Mouse (Mus musculus) limb, embryonic 14.5 days (tissue): Measurements from ENCODE around the gene Ank3. TPM values are rescaled to one million over a fixed set of nuclear protein-coding genes. Genes with fewer than 3 reads are reported as not detected.
A peak's percentile ranks its signal among the peaks of the same experiment; 100 is the strongest.

Experiments used
- ATAC-seq: fragments of 200-750 bp; cut with Nextera tagmentation; 2 replicates; pipeline ENCODE4 v1.8.0; 2017; ENCODE audit warnings: low read depth, moderate number of reproducible peaks, moderate TSS enrichment; ENCODE audit not compliant: low FRiP score
- DNase-seq: peaks from one replicate; pipeline ENCODE4 v3.0.0-alpha.2; 2015; ENCODE audit warnings: low spot score
- H3K27ac ChIP-seq: fragments of 300-500 bp; sonication (generic); replicated peaks from 2 replicates; pipeline ENCODE4 v1.5.1; 2014; ENCODE audit warnings: low read depth, mild to moderate bottlenecking, low read length, moderate library complexity, mixed read lengths
- H3K27me3 ChIP-seq: fragments of 300-500 bp; sonication (generic); 2 replicates; pipeline ENCODE4 v1.6.1; 2014; ENCODE audit warnings: low read length, mixed read lengths; ENCODE audit not compliant: control insufficient read depth, insufficient read depth
- H3K36me3 ChIP-seq: fragments of 300-500 bp; sonication (generic); 2 replicates; pipeline ENCODE4 v1.6.1; 2014; ENCODE audit warnings: mild to moderate bottlenecking, low read length, moderate library complexity, mixed read lengths; ENCODE audit not compliant: control insufficient read depth, insufficient read depth
- H3K4me1 ChIP-seq: fragments of 300-500 bp; sonication (generic); 2 replicates; pipeline ENCODE4 v1.6.1; 2014; ENCODE audit warnings: antibody characterized with exemption, low read length, mixed read lengths; ENCODE audit not compliant: control insufficient read depth, insufficient read depth
- H3K4me2 ChIP-seq: fragments of 300-500 bp; sonication (generic); replicated peaks from 2 replicates; pipeline ENCODE4 v1.6.1; 2014; ENCODE audit warnings: low read depth, mild to moderate bottlenecking, low read length, moderate library complexity; ENCODE audit not compliant: severe bottlenecking
- H3K4me3 ChIP-seq: fragments of 300-500 bp; sonication (generic); replicated peaks from 2 replicates; pipeline ENCODE4 v1.5.1; 2014; ENCODE audit warnings: low read length
- H3K9ac ChIP-seq: fragments of 300-500 bp; sonication (generic); 2 replicates; pipeline ENCODE4 v1.6.1; 2014; ENCODE audit warnings: mild to moderate bottlenecking, low read depth, low read length, moderate library complexity; ENCODE audit not compliant: severe bottlenecking
- H3K9me3 ChIP-seq: fragments of 300-500 bp; sonication (generic); 2 replicates; pipeline ENCODE4 v1.6.1; 2016; ENCODE audit warnings: low read length; ENCODE audit not compliant: control insufficient read depth
- POLR2A ChIP-seq: fragments of 200-500 bp; IDR thresholded peaks from 2 replicates; pipeline ENCODE4 v1.8.0; 2012; ENCODE audit warnings: inconsistent platforms, mild to moderate bottlenecking, moderate library complexity, borderline replicate concordance; ENCODE audit not compliant: insufficient read depth, insufficient read length; ENCODE audit errors: extremely low read depth
- WGBS: fragments of 180-500 bp; shearing (Covaris S2); extraction: QIAGEN DNeasy Blood & Tissue Kit; methylation state at CpG from one replicate; pipeline ENCODE4 v1.1.7; 2014; 5-methylcytosine and 5-hydroxymethylcytosine counted together
- polyA plus RNA-seq, 2 experiments: library from polyadenylated mRNA; depleted of rRNA in 1 of 2; stranded (reverse) in 1 of 2; unstranded in 1 of 2; fragments of >200 nt; fragmentation: Nextera tagmentation in 1 of 2; extraction: Ambion mirVana in 1 of 2; gene quantifications; 2 replicates each; pipeline versions ENCODE4 v1.2.1 to v1.2.3; 2012 to 2014

The Ank3 gene
- polyA plus RNA-seq, 2 experiments = 14.8 to 25.2 TPM

DNA sequence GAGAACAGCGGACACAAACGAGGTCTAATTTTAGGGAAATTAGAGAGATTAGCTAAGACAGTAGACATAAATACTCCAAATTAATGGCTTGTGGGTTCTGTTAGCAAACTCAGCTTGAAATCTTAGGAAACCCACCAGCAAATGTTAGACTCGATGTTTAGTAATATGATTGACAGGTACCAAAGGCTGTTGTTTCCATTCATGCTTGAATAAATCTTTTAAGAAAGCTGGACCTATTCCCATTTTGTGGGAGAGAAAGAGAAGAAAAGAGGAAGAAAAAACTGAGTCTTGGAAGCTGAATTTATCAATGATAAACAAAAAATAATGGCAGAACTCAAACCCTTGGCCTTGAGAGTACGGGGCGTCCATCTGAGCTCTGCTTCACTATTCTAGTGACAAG lies 320.8 kb downstream of the Ank3 start:
- Histone ChIP-seq H3K9ac (no peak overlapping the region), H3K27ac (no peak overlapping the region), H3K4me1 (peaks cover 13% of the 10 kb centered on the region), H3K36me3 (no peaks in the 10 kb centered on the region), H3K9me3 (no peaks in the 10 kb centered on the region), H3K27me3 (no peaks in the 10 kb centered on the region), H3K4me2 (no peak overlapping the region), H3K4me3 (no peak overlapping the region)
- WGBS = 76% methylated on average over 5 of the region's 5 CpGs
- ATAC-seq = no peak
- DNase-seq = no peak
- no peak for TF ChIP-seq POLR2A

DNA sequence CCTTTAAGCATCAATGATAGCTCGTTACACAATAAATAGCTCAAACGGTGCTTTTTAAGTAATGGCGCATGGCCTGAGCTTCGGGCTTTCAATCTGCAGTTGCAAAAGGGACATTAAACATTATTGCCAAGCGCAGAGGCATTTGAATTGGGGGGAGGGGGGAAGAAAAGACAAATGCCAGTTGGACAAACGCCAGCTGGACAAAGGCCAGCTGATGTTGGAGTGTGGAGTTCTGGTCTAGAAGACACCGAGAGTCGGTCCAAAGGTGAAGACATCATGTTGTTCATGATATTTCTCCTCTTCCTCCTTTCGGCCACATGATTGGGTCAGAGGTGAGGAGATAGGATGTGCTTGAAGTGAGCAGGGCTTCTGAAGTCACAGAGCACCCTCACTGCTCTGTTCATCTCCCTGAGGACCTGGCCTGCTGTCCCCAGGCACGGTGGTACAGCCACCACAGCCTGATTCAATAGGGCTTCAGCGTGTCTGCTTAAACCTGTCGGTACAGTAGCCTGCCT lies 321.4 kb downstream of the Ank3 start:
- Histone ChIP-seq H3K9ac (no peak overlapping the region), H3K4me2 (no peak overlapping the region), H3K4me3 (no peak overlapping the region), H3K4me1 (peaks cover 13% of the 10 kb centered on the region), H3K27me3 (no peaks in the 10 kb centered on the region), H3K9me3 (no peaks in the 10 kb centered on the region), H3K27ac (no peak overlapping the region), H3K36me3 (no peaks in the 10 kb centered on the region)
- peak; percentile 18 for DNase-seq
- 32% methylated on average over 12 of the region's 12 CpGs for WGBS
- ATAC-seq = no peak
- TF ChIP-seq POLR2A = no peak

DNA sequence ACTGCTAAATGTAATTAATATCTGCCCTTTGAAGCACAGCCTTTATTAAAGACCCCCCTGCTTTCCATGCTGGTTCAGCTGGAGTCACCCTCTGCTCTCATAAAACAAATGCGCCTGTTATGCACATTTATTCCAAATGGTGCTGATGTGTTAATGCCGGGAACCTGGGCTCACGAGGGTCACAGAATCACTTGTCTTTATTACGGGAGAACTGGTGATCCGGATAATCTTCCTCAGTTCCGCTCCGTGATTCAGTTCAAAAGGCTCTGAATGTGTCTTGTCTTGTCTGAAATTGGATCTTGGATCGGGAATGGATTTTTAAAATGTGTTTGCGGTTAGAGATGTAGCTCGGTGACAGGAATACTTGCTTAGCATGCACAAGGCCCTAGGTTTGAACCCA lies 321.9 kb downstream of the Ank3 start:
- Histone ChIP-seq H3K4me3 (no peak overlapping the region), H3K9ac (no peak overlapping the region), H3K4me1 (peaks cover 13% of the 10 kb centered on the region), H3K4me2 (no peak overlapping the region), H3K9me3 (no peaks in the 10 kb centered on the region), H3K27ac (no peak overlapping the region), H3K27me3 (no peaks in the 10 kb centered on the region), H3K36me3 (no peaks in the 10 kb centered on the region)
- no peak for TF ChIP-seq POLR2A
- peak; percentile 16 for DNase-seq
- ATAC-seq = no peak
- 39% methylated on average over 10 of the region's 10 CpGs for WGBS

DNA sequence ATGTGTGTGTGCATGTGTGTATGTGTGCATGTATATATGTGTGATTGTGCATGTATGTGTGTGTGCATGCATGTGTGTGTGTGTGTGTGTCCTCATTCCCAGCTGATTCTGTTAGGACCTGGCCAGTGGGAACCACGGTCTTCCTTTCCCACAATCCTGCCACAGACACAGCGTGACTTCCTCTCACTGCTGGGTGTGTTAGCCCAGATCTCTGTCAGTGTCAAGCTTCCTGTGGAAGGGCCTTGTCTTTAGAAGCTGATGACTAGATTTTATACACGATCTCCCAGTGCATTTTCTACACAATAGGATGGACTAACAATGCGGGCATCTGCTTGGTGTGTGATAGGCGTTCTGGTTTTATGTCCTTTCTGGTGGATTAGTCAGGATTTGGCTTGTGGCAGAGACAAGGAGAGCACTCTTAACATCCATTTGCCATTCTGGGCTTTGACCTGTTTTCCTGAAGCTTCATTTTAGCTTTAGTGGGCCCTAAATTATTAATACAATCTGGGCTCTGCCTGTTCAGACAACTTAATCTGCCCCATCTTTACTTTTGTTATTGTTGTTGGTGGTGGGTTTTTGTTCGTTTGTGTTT lies 322.4 kb downstream of the Ank3 start:
- 75% methylated on average over 6 of the region's 6 CpGs for WGBS
- H3K36me3 ChIP-seq = no peaks in the 10 kb centered on the region
- H3K4me2 ChIP-seq = no peak overlapping the region
- peaks cover 13% of the 10 kb centered on the region for H3K4me1 ChIP-seq
- TF ChIP-seq POLR2A = no peak
- no peak overlapping the region for H3K27ac ChIP-seq
- H3K4me3 ChIP-seq = no peak overlapping the region
- H3K27me3 ChIP-seq = no peaks in the 10 kb centered on the region
- ATAC-seq = no peak
- H3K9me3 ChIP-seq = no peaks in the 10 kb centered on the region
- no peak overlapping the region for H3K9ac ChIP-seq
- no peak for DNase-seq

DNA sequence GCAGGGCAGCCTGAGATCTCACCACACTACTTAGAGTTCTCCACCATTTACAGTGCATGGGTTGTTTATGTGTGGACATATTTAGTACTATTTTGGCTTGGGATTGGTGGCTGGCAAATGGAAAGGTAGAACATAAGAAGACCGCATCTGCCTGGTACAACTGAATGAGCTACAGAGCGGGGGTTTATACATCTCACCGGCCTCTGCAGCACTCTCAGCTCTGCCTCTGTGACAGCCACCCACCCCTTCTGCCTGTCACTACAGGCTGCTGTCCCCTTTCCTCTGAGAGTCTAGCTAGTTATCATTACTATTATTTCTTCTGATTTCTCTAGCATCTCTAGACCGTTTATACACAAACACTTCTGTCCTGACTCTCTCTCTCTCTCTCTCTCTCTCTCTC lies 325.6 kb downstream of the Ank3 start:
- no peak overlapping the region for H3K27ac ChIP-seq
- DNase-seq (no peak), ATAC-seq (no peak)
- no peak overlapping the region for H3K4me3 ChIP-seq
- no peak overlapping the region for H3K4me2 ChIP-seq
- no peaks in the 10 kb centered on the region for H3K27me3 ChIP-seq
- no peak overlapping the region for H3K9ac ChIP-seq
- 96% methylated on average over 4 of the region's 4 CpGs for WGBS
- H3K4me1 ChIP-seq = peaks cover 13% of the 10 kb centered on the region
- no peak for TF ChIP-seq POLR2A
- H3K36me3 ChIP-seq = no peaks in the 10 kb centered on the region
- H3K9me3 ChIP-seq = no peaks in the 10 kb centered on the region
